Mouse (Mus musculus) stomach, embryonic 15.5 days (tissue): ENCODE data around the gene Phlda1. TPM values are rescaled to one million over a fixed set of nuclear protein-coding genes. Genes with fewer than 3 reads are reported as not detected.

ENCODE experiments used
- ATAC-seq: fragments of 200-750 bp; cut with Nextera tagmentation; 2 replicates; pipeline ENCODE4 v1.8.0; 2017; ENCODE audit warnings: low read depth, moderate number of reproducible peaks, moderate TSS enrichment; ENCODE audit not compliant: insufficient read depth, low FRiP score
- H3K27ac ChIP-seq: fragments of 300-500 bp; sonication (generic); 2 replicates; pipeline ENCODE4 v1.5.1; 2015; ENCODE audit warnings: mild to moderate bottlenecking, inconsistent platforms
- H3K27me3 ChIP-seq: fragments of 300-500 bp; sonication (generic); replicated peaks from 2 replicates; pipeline ENCODE4 v1.6.1; 2015; ENCODE audit warnings: inconsistent platforms
- H3K36me3 ChIP-seq: fragments of 300-500 bp; sonication (generic); 2 replicates; pipeline ENCODE4 v1.6.1; 2015; ENCODE audit warnings: inconsistent platforms
- H3K4me1 ChIP-seq: fragments of 300-500 bp; sonication (generic); 2 replicates; pipeline ENCODE4 v1.6.1; 2015; ENCODE audit warnings: inconsistent platforms
- H3K4me2 ChIP-seq: fragments of 300-500 bp; sonication (generic); 2 replicates; pipeline ENCODE4 v1.6.1; 2015; ENCODE audit warnings: mild to moderate bottlenecking, inconsistent platforms
- H3K4me3 ChIP-seq: fragments of 300-500 bp; sonication (generic); replicated peaks from 2 replicates; pipeline ENCODE4 v1.5.1; 2015; ENCODE audit warnings: inconsistent platforms
- H3K9ac ChIP-seq: fragments of 300-500 bp; sonication (generic); 2 replicates; pipeline ENCODE4 v1.6.1; 2015; ENCODE audit warnings: inconsistent platforms
- H3K9me3 ChIP-seq: fragments of 300-500 bp; sonication (generic); 2 replicates; pipeline ENCODE4 v1.6.1; 2016; ENCODE audit warnings: inconsistent platforms
- WGBS: fragments of 180-500 bp; shearing (Covaris S2); methylation state at CpG from one replicate; pipeline ENCODE4 v1.1.7; 2015; 5-methylcytosine and 5-hydroxymethylcytosine counted together
- polyA plus RNA-seq: library from polyadenylated mRNA; unstranded; fragments of >200 nt; fragmentation: Nextera tagmentation; extraction: Ambion mirVana; gene quantifications from 2 replicates; pipeline ENCODE4 v1.2.1, GENCODE M21; 2015

Gene Phlda1
- polyA plus RNA-seq, 1 experiment from 2014 or later, result 44.7 TPM

DNA sequence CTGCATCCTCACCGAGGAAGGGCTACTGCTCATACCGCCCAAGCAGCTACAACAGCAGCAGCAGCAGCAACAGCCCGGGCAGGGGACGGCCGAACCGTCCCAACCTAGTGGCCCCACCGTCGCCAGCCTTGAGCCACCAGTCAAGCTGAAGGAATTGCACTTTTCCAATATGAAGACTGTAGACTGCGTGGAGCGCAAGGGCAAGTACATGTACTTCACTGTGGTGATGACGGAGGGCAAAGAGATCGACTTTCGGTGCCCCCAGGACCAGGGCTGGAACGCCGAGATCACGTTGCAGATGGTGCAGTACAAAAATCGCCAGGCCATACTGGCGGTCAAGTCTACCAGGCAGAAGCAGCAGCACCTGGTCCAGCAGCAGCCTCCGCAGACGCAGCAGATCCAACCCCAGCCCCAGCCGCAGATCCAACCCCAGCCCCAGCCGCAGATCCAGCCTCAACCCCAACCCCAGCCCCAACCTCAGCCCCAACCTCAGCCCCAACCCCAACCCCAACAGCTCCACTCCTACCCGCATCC lies 907 bp downstream of the Phlda1 start:
- Histone ChIP-seq H3K27ac (peak overlapping the region; percentile 96), H3K27me3 (no peaks in the 10 kb centered on the region), H3K4me1 (peaks cover 19% of the 10 kb centered on the region), H3K9ac (peak overlapping the region; percentile 93), H3K9me3 (no peaks in the 10 kb centered on the region), H3K4me3 (peak overlapping the region; percentile 88), H3K4me2 (peak overlapping the region; percentile 94), H3K36me3 (no peaks in the 10 kb centered on the region)
- WGBS, result under 1% methylated on average over 22 of the region's 23 CpGs
- ATAC-seq, result peak; percentile 5; the same call in 1 of the 2 replicates

DNA sequence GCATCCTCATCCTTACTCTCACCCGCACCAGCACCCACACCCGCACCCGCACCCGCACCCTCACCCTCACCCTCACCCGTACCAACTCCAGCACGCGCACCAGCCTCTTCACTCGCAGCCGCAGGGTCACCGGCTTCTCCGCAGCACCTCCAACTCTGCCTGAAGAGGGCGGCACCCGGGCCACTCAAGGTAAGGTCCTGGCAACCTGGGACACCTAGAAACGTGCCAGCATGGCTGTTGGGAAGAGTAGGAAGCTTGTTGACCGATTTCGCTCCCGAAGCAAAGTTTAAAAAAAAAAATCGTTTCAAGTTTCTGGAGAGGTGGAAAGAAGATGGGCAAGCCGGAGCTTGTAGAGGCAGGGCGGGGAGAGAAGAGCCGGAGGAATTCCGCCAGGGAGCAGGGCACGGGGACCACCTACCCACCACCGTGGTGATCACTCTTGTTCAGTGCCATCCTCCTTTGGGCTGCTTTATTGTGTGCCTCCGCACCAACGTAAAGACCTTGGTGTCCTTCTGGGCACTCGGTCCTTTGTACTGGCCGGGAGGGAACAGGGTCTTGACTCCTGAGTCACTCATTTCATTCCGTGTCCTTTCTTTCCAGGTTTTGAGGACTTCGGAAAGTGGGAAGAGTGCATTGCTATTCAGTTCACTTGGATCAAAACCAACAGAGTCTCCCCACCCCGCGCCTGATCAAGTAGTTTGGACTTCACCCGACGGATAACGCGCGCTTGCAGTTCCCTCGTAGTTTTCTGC lies 1.6 kb downstream of the Phlda1 start:
- peak overlapping the region; percentile 88 for H3K4me3 ChIP-seq
- H3K27me3 ChIP-seq, result no peaks in the 10 kb centered on the region
- ATAC-seq, result 0 out of 2 replicates have a peak, but pooled peaks have one; percentile 12
- no peaks in the 10 kb centered on the region for H3K36me3 ChIP-seq
- H3K4me2 ChIP-seq, result peak overlapping the region; percentile 94
- peak overlapping the region; percentile 93 for H3K9ac ChIP-seq
- H3K4me1 ChIP-seq, result peaks cover 23% of the 10 kb centered on the region
- WGBS, result under 1% methylated on average over 38 of the region's 38 CpGs
- H3K9me3 ChIP-seq, result no peaks in the 10 kb centered on the region
- H3K27ac ChIP-seq, result peak overlapping the region; percentile 96

DNA sequence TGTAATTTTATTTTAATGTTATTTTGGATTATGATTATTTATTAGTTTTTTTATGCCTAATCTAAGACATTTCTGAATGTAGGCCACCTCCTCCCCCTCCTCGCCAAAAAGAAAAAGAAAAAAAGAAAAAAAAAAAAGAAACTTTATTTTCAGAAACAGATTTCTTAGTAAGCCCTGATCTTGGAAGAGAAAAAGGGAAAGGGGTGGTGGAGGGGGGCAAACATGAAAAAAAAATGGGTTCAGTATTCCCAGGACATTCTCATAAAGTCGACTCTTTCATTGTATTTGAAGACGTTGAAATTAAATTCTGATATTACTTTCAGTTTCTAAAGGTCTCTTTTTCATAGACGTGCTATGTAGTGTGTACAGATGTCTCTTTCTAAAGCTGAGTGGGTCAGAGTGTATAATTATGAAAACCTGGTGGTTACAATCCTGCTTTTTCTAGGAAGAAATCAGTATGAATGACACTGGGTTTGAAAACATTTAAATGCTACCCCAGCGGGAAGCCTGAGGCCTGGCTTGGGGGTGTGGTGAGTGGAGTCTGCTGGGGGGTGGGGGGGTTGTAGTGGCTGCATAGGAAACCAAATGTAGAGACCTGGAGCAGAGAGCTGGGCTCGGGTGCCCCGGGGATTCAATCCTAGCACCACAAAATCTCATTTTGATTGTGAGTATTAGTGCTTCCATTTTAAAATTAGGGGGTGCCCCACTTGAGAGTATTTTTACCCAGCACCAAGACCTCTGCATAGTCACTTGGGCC lies 2.4 kb downstream of the Phlda1 start:
- H3K27ac ChIP-seq, result peak overlapping the region; percentile 57; the same call in 1 of the 2 replicates
- no peaks in the 10 kb centered on the region for H3K27me3 ChIP-seq
- 10% methylated on average over 7 of the region's 7 CpGs for WGBS
- no peaks in the 10 kb centered on the region for H3K36me3 ChIP-seq
- peak overlapping the region; percentile 94 for H3K4me2 ChIP-seq
- H3K4me3 ChIP-seq, result peak overlapping the region; percentile 88
- no peak for ATAC-seq
- no peaks in the 10 kb centered on the region for H3K9me3 ChIP-seq
- peak overlapping the region; percentile 93 for H3K9ac ChIP-seq
- peaks cover 23% of the 10 kb centered on the region for H3K4me1 ChIP-seq

DNA sequence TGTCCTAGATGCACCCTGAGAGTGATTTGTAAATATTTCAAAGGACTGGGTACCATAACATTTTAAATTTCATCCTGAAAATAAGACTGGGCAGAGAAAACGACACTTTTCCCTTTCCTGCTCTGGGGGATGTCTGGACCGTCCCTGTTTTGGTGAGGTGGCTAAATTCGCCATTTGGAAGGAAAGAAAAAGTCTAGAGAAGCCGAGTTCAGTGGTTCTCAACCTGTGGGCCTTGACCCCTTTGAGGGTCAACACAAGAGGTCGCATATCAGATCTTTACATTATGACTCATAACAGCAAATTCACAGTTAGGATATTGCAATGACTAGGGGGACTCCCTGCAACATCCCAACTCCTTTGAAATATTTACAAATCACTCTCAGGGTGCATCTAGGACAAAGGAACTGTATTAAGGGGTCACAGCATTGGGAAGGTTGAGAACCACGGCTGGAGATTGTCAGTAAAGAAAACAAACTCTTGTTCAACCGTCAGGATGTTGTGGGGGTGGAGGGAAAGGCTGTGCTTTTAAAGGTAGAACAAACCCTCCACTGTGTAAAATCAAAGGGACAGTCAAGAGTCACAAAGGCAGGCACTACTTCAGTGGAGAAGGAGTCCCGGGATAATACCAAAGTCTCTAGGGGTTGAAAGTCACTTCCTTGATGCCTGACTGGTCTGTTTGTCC lies 3.2 kb downstream of the Phlda1 start:
- no peak for ATAC-seq
- H3K4me2 ChIP-seq, result peak overlapping the region; percentile 94
- peak overlapping the region; percentile 88 for H3K4me3 ChIP-seq
- no peaks in the 10 kb centered on the region for H3K9me3 ChIP-seq
- peak overlapping the region; percentile 57; the same call in 1 of the 2 replicates for H3K27ac ChIP-seq
- no peaks in the 10 kb centered on the region for H3K36me3 ChIP-seq
- H3K9ac ChIP-seq, result peak overlapping the region; percentile 25; the same call in 1 of the 2 replicates
- H3K27me3 ChIP-seq, result no peaks in the 10 kb centered on the region
- H3K4me1 ChIP-seq, result peaks cover 23% of the 10 kb centered on the region
- WGBS, result 23% methylated on average over 8 of the region's 8 CpGs

DNA sequence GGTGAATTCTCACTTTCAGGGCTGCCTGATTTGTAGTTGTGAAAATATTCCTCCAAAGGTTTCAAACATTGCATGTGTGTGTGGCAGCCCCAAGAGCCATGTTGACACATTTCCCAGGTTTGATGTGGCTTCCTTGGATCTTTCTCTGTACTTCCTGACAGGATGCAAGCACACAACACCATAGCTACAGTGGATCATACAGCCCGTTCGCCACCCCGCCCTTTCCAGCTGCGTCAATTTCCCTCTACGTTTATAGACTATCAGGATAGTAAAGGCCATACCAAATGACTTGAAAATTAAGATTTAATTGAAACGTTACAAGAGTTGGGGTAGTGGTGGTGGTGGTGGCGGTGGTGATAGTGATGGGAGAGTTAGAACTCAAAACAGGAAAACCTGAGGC lies 3.9 kb downstream of the Phlda1 start:
- Histone ChIP-seq H3K4me1 (peaks cover 23% of the 10 kb centered on the region), H3K27me3 (no peaks in the 10 kb centered on the region), H3K9ac (no peak overlapping the region), H3K4me3 (no peak overlapping the region), H3K4me2 (peak overlapping the region; percentile 94), H3K36me3 (no peaks in the 10 kb centered on the region), H3K27ac (peak overlapping the region; percentile 57; the same call in 1 of the 2 replicates), H3K9me3 (no peaks in the 10 kb centered on the region)
- WGBS, result 61% methylated on average over 7 of the region's 7 CpGs
- no peak for ATAC-seq

GRCm38 (mm10) chr10:111510798-111511197 lies 4.7 kb downstream of the Phlda1 start:
- Histone ChIP-seq H3K9ac (no peak overlapping the region), H3K4me2 (no peak overlapping the region), H3K4me1 (peaks cover 20% of the 10 kb centered on the region), H3K4me3 (no peak overlapping the region), H3K36me3 (no peaks in the 10 kb centered on the region), H3K27ac (0 out of 2 replicates have a peak overlapping the region, but pooled peaks have one; percentile 6), H3K9me3 (no peaks in the 10 kb centered on the region), H3K27me3 (no peaks in the 10 kb centered on the region)
- no peak for ATAC-seq
- WGBS, result 30% methylated on average over 7 of the region's 7 CpGs

DNA sequence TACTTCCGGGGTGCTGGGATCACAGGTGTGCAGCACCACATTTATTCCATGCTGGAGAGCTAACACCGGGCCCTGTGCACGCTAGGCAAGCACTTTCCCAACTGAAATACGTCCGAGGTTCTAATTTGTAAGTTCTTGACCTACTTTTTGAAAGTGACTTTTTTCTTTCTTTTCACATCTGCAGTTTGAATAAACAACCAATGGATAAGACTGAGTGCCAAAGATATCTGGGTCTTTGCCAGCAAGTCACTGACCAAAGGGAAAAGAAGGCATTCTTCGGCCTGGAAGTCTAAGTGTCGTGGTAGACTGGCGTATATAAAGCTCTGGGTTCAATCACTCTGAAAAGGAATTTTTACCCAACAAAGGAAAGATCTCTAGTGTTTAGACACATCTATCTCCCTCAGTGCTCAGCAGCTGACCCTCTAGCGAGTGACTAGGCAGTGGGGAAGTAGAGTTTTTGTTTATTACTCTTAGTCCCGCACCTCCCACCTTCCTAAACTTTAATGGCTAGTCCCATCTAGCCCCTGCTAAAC lies 6.0 kb downstream of the Phlda1 start:
- no peaks in the 10 kb centered on the region for H3K9me3 ChIP-seq
- H3K36me3 ChIP-seq, result no peaks in the 10 kb centered on the region
- H3K4me2 ChIP-seq, result no peak overlapping the region
- H3K27ac ChIP-seq, result peak overlapping the region; percentile 37; the same call in 1 of the 2 replicates
- no peak overlapping the region for H3K4me3 ChIP-seq
- H3K9ac ChIP-seq, result no peak overlapping the region
- H3K27me3 ChIP-seq, result no peaks in the 10 kb centered on the region
- WGBS, result 42% methylated on average over 10 of the region's 10 CpGs
- peaks cover 31% of the 10 kb centered on the region for H3K4me1 ChIP-seq
- no peak for ATAC-seq

- H3K4me2 ChIP-seq, result no peak overlapping the region
- ATAC-seq, result no peak
- peaks cover 29% of the 10 kb centered on the region for H3K4me1 ChIP-seq
- no peak overlapping the region for H3K9ac ChIP-seq
- WGBS, result 88% methylated on average over 5 of the region's 5 CpGs
- H3K4me3 ChIP-seq, result no peak overlapping the region
- no peaks in the 10 kb centered on the region for H3K27me3 ChIP-seq
- no peak overlapping the region for H3K27ac ChIP-seq
- H3K9me3 ChIP-seq, result no peaks in the 10 kb centered on the region
- H3K36me3 ChIP-seq, result no peaks in the 10 kb centered on the region
Measured at GRCm38 (mm10) chr10:111514282-111514885, 8.3 kb downstream of the Phlda1 start.

GRCm38 (mm10) chr10:111515071-111516010 lies 9.3 kb downstream of the Phlda1 start:
- Histone ChIP-seq H3K27me3 (no peaks in the 10 kb centered on the region), H3K9me3 (no peaks in the 10 kb centered on the region), H3K4me2 (peak overlapping the region; percentile 35; the same call in 1 of the 2 replicates), H3K27ac (peak overlapping the region; percentile 46), H3K9ac (no peak overlapping the region), H3K36me3 (no peaks in the 10 kb centered on the region), H3K4me3 (no peak overlapping the region), H3K4me1 (peaks cover 21% of the 10 kb centered on the region)
- ATAC-seq, result peak; percentile 44
- WGBS, result 69% methylated on average over 17 of the region's 17 CpGs

DNA sequence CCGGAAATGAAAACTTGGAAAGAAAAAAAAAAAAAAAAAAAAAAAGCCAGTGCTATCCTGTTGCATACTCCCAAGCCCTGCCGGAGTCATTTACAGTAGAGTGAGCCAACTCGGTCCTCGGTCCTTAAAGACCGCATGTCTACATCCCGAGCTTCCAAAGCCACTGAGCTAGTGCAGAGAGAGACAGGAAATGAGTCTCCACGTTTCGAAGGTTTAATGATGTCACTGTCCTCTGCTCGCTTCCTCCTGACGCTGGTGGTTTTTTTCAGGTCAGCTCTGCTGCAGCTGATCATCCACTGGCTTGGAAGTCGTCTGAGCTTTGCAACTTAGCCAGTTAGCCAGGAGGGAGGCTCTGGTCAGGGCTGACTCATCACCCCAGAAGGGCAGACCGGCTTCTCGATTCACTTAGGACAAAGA lies 10.1 kb downstream of the Phlda1 start:
- H3K9ac ChIP-seq, result no peak overlapping the region
- H3K27ac ChIP-seq, result peak overlapping the region; percentile 46; the same call in 1 of the 2 replicates
- H3K4me3 ChIP-seq, result no peak overlapping the region
- peak overlapping the region; percentile 35 for H3K4me2 ChIP-seq
- H3K4me1 ChIP-seq, result peaks cover 23% of the 10 kb centered on the region
- no peaks in the 10 kb centered on the region for H3K27me3 ChIP-seq
- WGBS, result 16% methylated on average over 13 of the region's 13 CpGs
- no peaks in the 10 kb centered on the region for H3K9me3 ChIP-seq
- ATAC-seq, result peak; percentile 57
- H3K36me3 ChIP-seq, result no peaks in the 10 kb centered on the region
